Mouse (Mus musculus) WW6 (cell line): ENCODE results near the gene Aldh1l1.

Source experiments
- DNase-seq: peaks from one replicate; pipeline ENCODE4 v3.0.0-alpha.2; 2013; ENCODE audit warnings: low read depth, low spot score

The Aldh1l1 gene

GRCm38 (mm10) chr6:90590707-90591106 lies 104.5 kb downstream of the Aldh1l1 start:
- no peak for DNase-seq

GRCm38 (mm10) chr6:90594972-90595371 lies 108.7 kb downstream of the Aldh1l1 start:
- DNase-seq, result no peak

- DNase-seq, result no peak
Measured at GRCm38 (mm10) chr6:90597060-90597459, 110.8 kb downstream of the Aldh1l1 start.

GRCm38 (mm10) chr6:90597592-90597991 lies 111.4 kb downstream of the Aldh1l1 start:
- no peak for DNase-seq

GRCm38 (mm10) chr6:90598197-90598596 lies 112.0 kb downstream of the Aldh1l1 start:
- DNase-seq, result no peak

- no peak for DNase-seq
Measured at GRCm38 (mm10) chr6:90600351-90600750, 114.1 kb downstream of the Aldh1l1 start.

- no peak for DNase-seq
Measured at GRCm38 (mm10) chr6:90601736-90602135, 115.5 kb downstream of the Aldh1l1 start.

- no peak for DNase-seq
Measured at GRCm38 (mm10) chr6:90602304-90602703, 116.1 kb downstream of the Aldh1l1 start.

GRCm38 (mm10) chr6:90603126-90603525 lies 116.9 kb downstream of the Aldh1l1 start:
- DNase-seq, result no peak

- no peak for DNase-seq
Measured at GRCm38 (mm10) chr6:90604130-90604529, 117.9 kb downstream of the Aldh1l1 start.

- DNase-seq, result peak; percentile 33
Measured at GRCm38 (mm10) chr6:90604533-90605297, 118.5 kb downstream of the Aldh1l1 start, which contains the start of gene Slc41a3. TSS of gene Slc41a3 (plus strand) at chr6:90604725.

GRCm38 (mm10) chr6:90605298-90605665 lies 119.1 kb downstream of the Aldh1l1 start:
- DNase-seq, result no peak

GRCm38 (mm10) chr6:90606538-90606937 lies 120.3 kb downstream of the Aldh1l1 start:
- peak; percentile 54 for DNase-seq

GRCm38 (mm10) chr6:90607196-90607595 lies 121.0 kb downstream of the Aldh1l1 start:
- peak; percentile 61 for DNase-seq

GRCm38 (mm10) chr6:90608186-90608585 lies 122.0 kb downstream of the Aldh1l1 start:
- DNase-seq, result no peak

- DNase-seq, result no peak
Measured at GRCm38 (mm10) chr6:90610248-90610647, 124.0 kb downstream of the Aldh1l1 start.

- DNase-seq, result no peak
Measured at GRCm38 (mm10) chr6:90613277-90613676, 127.0 kb downstream of the Aldh1l1 start.

GRCm38 (mm10) chr6:90615362-90615761 lies 129.1 kb downstream of the Aldh1l1 start:
- DNase-seq, result no peak

GRCm38 (mm10) chr6:90615991-90616390 lies 129.8 kb downstream of the Aldh1l1 start:
- no peak for DNase-seq

GRCm38 (mm10) chr6:90616481-90616880 lies 130.3 kb downstream of the Aldh1l1 start:
- no peak for DNase-seq

GRCm38 (mm10) chr6:90618274-90618673 lies 132.0 kb downstream of the Aldh1l1 start:
- no peak for DNase-seq

GRCm38 (mm10) chr6:90618821-90619636 lies 132.8 kb downstream of the Aldh1l1 start:
- no peak for DNase-seq

- no peak for DNase-seq
Measured at GRCm38 (mm10) chr6:90619936-90620335, 133.7 kb downstream of the Aldh1l1 start.
